Mouse (Mus musculus): ENCODE results near the gene Cacng1. TPM values are rescaled to one million over a fixed set of nuclear protein-coding genes. Genes with fewer than 3 reads are reported as not detected.

The Cacng1 gene
- polyA plus RNA-seq, 1 experiment from 2014 or later: 1.8 TPM

DNA sequence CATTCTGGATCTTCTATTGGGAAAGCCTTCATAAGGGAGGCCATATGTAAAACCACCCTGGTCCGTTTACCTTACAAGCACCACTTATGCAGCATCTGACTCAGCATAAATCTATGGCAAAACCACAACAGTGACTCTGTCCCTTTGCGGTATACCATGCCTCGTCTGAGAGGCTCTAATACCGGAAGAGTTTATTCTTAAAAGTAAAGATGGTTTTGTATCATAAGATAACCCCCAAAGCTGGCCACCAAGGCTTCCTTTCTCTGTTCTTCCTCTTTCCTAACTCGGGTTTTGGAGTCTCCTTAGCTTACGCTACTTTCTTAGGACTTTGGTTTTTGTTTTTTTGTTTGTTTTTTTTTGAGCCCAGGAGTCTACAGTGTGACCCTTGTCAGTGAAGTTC lies 23.0 kb downstream of the Cacng1 start:
- 90% methylated on average over 6 of the region's 6 CpGs for WGBS
- Histone ChIP-seq H3K36me3 (ENCODE audit: control insufficient read depth, insufficient read depth, low read length) (no peaks in the 10 kb centered on the region), H3K27me3 (ENCODE audit: control insufficient read depth, insufficient read depth, low read length) (no peaks in the 10 kb centered on the region), H3K27ac (ENCODE audit: low read depth, low read length) (no peak overlapping the region), H3K4me3 (ENCODE audit: low read depth, low read length) (no peak overlapping the region), H3K4me1 (ENCODE audit: control insufficient read depth, insufficient read depth, low read length) (no peaks in the 10 kb centered on the region), H3K9me3 (ENCODE audit: control insufficient read depth, low read length) (no peaks in the 10 kb centered on the region), H3K4me2 (ENCODE audit: low read depth) (no peak overlapping the region), H3K9ac (ENCODE audit: low read length) (no peak overlapping the region)
- no peak for ATAC-seq (ENCODE audit: insufficient read depth, low FRiP score, low TSS enrichment)
- no peak for DNase-seq (ENCODE audit: low spot score)

DNA sequence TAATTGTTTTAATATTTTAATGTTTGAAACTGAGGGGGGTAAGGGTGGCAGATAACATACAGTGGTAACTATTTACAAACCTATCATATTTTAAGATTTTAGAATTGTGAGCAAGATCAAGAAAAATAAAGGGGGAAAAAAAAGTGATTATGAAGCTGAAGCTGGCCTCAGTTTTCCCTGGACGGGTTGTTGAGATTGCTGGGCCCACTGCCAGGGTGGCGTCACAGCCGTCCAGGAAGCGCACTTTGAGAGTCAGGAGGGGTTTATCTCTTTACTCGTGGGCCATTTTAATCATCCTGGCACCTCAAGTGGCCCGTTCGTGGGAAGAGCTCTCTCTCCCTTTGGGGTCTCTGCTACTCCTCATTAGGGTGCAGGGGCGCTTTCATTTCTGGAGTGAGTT lies 24.8 kb downstream of the Cacng1 start:
- Histone ChIP-seq H3K4me2 (ENCODE audit: low read depth) (no peak overlapping the region), H3K9ac (ENCODE audit: low read length) (no peak overlapping the region), H3K36me3 (ENCODE audit: control insufficient read depth, insufficient read depth, low read length) (peaks cover under 1% of the 10 kb centered on the region; the same call in 1 of the 2 replicates), H3K27ac (ENCODE audit: low read depth, low read length) (no peak overlapping the region), H3K9me3 (ENCODE audit: control insufficient read depth, low read length) (no peaks in the 10 kb centered on the region), H3K4me1 (ENCODE audit: control insufficient read depth, insufficient read depth, low read length) (no peaks in the 10 kb centered on the region), H3K4me3 (ENCODE audit: low read depth, low read length) (no peak overlapping the region), H3K27me3 (ENCODE audit: control insufficient read depth, insufficient read depth, low read length) (no peaks in the 10 kb centered on the region)
- DNase-seq (ENCODE audit: low spot score) (no peak), ATAC-seq (ENCODE audit: insufficient read depth, low FRiP score, low TSS enrichment) (no peak)
- WGBS: 77% methylated on average over 8 of the region's 8 CpGs

DNA sequence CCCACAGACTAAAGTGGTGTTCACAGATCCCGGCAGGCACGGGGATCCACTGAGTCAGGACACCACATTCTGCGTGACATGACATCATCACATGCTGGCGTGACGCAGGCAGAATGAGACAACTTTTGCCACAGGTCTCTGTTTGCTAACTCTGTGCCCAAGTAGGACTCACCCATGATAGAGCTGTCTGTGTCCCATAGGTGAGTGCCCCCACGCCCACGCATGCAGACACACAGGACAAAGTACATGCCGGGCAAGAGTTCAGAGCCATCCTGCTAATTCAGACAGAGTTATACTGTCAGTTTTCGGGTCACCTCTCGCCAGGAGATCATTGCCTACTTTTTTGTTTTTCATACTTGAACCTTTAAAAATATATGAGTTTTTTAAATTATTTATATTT lies 27.8 kb downstream of the Cacng1 start:
- DNase-seq (ENCODE audit: low spot score) (no peak), ATAC-seq (ENCODE audit: insufficient read depth, low FRiP score, low TSS enrichment) (no peak)
- no peak overlapping the region for H3K9ac ChIP-seq (ENCODE audit: low read length)
- 95% methylated on average over 10 of the region's 10 CpGs for WGBS
- no peak overlapping the region for H3K4me3 ChIP-seq (ENCODE audit: low read depth, low read length)
- 0 out of 2 replicates have a peak, but pooled peaks cover 4% of the 10 kb centered on the region for H3K4me1 ChIP-seq (ENCODE audit: control insufficient read depth, insufficient read depth, low read length)
- no peaks in the 10 kb centered on the region for H3K9me3 ChIP-seq (ENCODE audit: control insufficient read depth, low read length)
- no peaks in the 10 kb centered on the region for H3K27me3 ChIP-seq (ENCODE audit: control insufficient read depth, insufficient read depth, low read length)
- no peak overlapping the region for H3K27ac ChIP-seq (ENCODE audit: low read depth, low read length)
- peaks cover 3% of the 10 kb centered on the region for H3K36me3 ChIP-seq (ENCODE audit: control insufficient read depth, insufficient read depth, low read length)
- no peak overlapping the region for H3K4me2 ChIP-seq (ENCODE audit: low read depth)

DNA sequence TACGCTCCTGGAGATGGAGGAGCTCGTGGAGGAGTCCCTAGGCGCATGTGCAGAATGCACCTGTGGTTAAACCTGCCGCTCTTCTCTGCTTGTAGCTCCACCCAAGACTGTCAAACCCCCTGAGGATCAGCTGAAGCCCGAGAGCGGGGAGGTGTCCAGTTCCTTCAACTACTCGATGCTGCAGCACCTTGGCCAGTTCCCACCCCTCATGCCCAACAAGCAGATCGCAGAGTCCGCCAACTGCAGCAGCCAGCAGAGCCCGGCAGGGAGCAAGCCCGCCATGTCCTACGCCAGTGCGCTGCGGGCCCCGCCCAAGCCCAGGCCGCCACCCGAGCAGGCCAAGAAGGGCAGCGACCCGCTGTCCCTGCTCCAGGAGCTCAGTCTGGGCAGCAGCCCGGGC lies 30.0 kb downstream of the Cacng1 start:
- peaks cover 3% of the 10 kb centered on the region for H3K36me3 ChIP-seq (ENCODE audit: control insufficient read depth, insufficient read depth, low read length)
- H3K9ac ChIP-seq (ENCODE audit: low read length): no peak overlapping the region
- H3K27ac ChIP-seq (ENCODE audit: low read depth, low read length): no peak overlapping the region
- no peak overlapping the region for H3K4me3 ChIP-seq (ENCODE audit: low read depth, low read length)
- 0 out of 2 replicates have a peak, but pooled peaks cover 10% of the 10 kb centered on the region for H3K4me1 ChIP-seq (ENCODE audit: control insufficient read depth, insufficient read depth, low read length)
- H3K9me3 ChIP-seq (ENCODE audit: control insufficient read depth, low read length): no peaks in the 10 kb centered on the region
- no peaks in the 10 kb centered on the region for H3K27me3 ChIP-seq (ENCODE audit: control insufficient read depth, insufficient read depth, low read length)
- DNase-seq (ENCODE audit: low spot score) (no peak), ATAC-seq (ENCODE audit: insufficient read depth, low FRiP score, low TSS enrichment) (no peak)
- 90% methylated on average over 19 of the region's 20 CpGs for WGBS
- no peak overlapping the region for H3K4me2 ChIP-seq (ENCODE audit: low read depth)

DNA sequence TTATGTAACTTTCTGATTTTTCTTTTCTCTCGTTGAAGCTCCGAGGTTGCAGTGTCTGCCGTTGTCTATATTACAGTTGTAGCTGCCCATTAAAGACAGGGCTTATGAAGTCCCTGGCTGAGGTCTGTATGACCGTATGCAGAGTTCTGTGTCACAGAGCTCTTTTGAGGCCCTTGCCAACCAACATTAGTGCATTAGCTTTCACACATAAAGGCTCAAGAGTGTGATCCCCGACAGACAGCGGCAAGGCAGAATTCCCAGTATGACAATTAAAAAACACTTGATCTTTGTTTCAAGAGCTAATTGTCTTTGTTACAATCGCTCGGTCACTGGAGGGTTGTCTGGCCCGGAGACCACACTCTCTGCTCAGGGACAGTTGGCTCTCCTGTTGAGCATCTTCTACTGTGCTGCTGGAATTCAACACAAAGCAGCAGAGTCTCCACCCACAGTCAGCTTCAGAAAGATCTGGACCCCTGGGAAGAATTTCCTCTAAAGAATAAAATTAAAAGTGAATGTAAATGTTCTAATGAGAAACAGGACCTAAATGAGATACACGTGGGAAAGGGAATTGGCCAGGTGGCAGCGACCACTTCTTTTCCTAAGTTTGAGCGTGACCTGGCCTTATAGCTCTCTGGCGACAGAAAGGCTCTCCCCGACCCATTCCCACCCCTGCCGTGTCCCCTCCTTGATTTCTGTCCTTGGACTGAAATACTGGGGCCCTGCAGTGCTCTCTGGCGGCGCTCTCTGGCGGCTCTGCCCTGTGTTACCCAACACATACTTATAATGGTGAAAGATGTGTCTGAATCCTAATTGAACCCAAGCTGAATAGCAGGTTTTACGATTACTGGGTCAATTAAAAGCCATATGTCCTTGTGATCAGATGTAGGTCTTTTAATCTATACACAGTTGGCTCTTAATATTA lies 32.5 kb downstream of the Cacng1 start:
- Histone ChIP-seq H3K4me2 (ENCODE audit: low read depth) (no peak overlapping the region), H3K9me3 (ENCODE audit: control insufficient read depth, low read length) (no peaks in the 10 kb centered on the region), H3K4me1 (ENCODE audit: control insufficient read depth, insufficient read depth, low read length) (0 out of 2 replicates have a peak, but pooled peaks cover 10% of the 10 kb centered on the region), H3K4me3 (ENCODE audit: low read depth, low read length) (no peak overlapping the region), H3K36me3 (ENCODE audit: control insufficient read depth, insufficient read depth, low read length) (peaks cover 3% of the 10 kb centered on the region), H3K27me3 (ENCODE audit: control insufficient read depth, insufficient read depth, low read length) (no peaks in the 10 kb centered on the region), H3K27ac (ENCODE audit: low read depth, low read length) (no peak overlapping the region), H3K9ac (ENCODE audit: low read length) (no peak overlapping the region)
- 69% methylated on average over 19 of the region's 19 CpGs for WGBS
- ATAC-seq (ENCODE audit: insufficient read depth, low FRiP score, low TSS enrichment): no peak
- DNase-seq (ENCODE audit: low spot score): no peak

DNA sequence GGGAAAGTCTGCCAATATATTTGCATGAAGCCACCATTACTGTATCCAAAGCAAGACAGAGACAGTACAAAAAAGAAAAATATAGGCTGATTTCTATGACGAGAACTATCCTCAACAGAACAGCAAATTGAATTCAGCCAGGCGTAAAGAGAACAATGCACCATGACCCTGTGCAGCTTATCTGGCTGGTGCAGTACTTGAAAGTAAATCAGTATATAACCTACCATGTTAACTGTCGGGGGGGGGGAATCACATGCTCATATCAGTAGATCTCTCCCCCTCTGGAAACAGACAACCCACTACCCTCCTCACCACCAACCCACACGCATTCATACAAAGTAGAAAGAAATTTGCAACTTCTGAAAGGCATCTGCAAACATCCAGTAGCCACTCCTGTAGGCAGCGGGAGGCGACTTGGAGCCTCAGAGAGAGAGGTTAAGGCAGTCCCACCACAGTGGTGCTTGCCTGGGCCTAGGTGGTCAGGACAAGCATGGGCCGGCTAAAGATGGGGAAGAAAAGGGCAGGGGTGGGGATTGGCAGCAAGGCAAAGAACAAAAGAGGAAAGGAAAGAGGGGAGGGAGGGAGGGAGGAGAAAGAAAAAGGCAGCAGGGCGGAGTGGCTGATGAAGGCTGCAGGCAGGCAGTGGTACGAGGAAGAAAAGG lies 33.5 kb downstream of the Cacng1 start:
- Histone ChIP-seq H3K27me3 (ENCODE audit: control insufficient read depth, insufficient read depth, low read length) (no peaks in the 10 kb centered on the region), H3K4me1 (ENCODE audit: control insufficient read depth, insufficient read depth, low read length) (0 out of 2 replicates have a peak, but pooled peaks cover 10% of the 10 kb centered on the region), H3K9ac (ENCODE audit: low read length) (no peak overlapping the region), H3K27ac (ENCODE audit: low read depth, low read length) (no peak overlapping the region), H3K4me2 (ENCODE audit: low read depth) (no peak overlapping the region), H3K4me3 (ENCODE audit: low read depth, low read length) (no peak overlapping the region), H3K36me3 (ENCODE audit: control insufficient read depth, insufficient read depth, low read length) (peaks cover 3% of the 10 kb centered on the region), H3K9me3 (ENCODE audit: control insufficient read depth, low read length) (no peaks in the 10 kb centered on the region)
- ATAC-seq (ENCODE audit: insufficient read depth, low FRiP score, low TSS enrichment) (no peak), DNase-seq (ENCODE audit: low spot score) (no peak)
- 53% methylated on average over 9 of the region's 9 CpGs for WGBS

DNA sequence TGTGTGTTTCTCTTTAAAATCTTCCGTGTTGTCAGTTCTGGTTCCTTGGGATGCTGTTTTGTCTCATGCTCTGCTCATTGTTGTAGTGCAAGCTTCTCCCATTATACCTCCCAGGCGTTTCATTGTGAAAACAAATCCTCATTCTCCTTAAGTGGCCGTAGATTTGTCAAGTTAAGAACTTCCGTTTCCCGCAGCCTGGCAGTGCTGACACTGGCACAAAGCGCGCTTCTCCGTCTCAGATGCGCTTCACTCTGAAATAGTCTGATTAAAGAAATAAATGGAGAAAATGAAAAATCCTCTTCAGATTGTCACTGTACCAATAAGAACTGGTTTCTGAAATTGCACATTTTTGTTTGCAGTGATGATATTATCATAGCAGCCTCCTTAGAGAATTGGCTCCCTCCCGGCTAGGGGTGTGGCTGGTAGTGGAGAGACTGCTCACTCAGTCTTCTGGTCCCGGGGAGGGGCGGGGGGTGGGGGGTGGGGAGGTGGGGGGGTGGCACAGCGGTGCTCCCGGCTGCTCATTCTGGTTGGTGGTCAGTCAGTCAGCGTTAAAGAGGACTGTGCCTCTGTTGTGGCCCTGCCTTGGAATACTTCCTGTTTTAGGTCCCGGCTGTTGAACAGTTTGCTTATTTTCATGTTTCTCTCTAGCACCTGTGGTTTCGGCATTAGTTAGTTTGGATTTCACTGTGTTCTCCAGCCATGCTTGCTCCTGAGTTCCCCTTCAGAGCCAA lies 39.9 kb downstream of the Cacng1 start:
- H3K4me2 ChIP-seq (ENCODE audit: low read depth): no peak overlapping the region
- H3K27me3 ChIP-seq (ENCODE audit: control insufficient read depth, insufficient read depth, low read length): no peaks in the 10 kb centered on the region
- H3K36me3 ChIP-seq (ENCODE audit: control insufficient read depth, insufficient read depth, low read length): peaks cover 3% of the 10 kb centered on the region; the same call in 1 of the 2 replicates
- H3K4me1 ChIP-seq (ENCODE audit: control insufficient read depth, insufficient read depth, low read length): no peaks in the 10 kb centered on the region; the same call in 1 of the 2 replicates
- no peak overlapping the region for H3K4me3 ChIP-seq (ENCODE audit: low read depth, low read length)
- H3K9ac ChIP-seq (ENCODE audit: low read length): no peak overlapping the region
- no peak overlapping the region for H3K27ac ChIP-seq (ENCODE audit: low read depth, low read length)
- WGBS: 67% methylated on average over 17 of the region's 17 CpGs
- ATAC-seq (ENCODE audit: insufficient read depth, low FRiP score, low TSS enrichment) (no peak), DNase-seq (ENCODE audit: low spot score) (no peak)
- no peaks in the 10 kb centered on the region for H3K9me3 ChIP-seq (ENCODE audit: control insufficient read depth, low read length)

DNA sequence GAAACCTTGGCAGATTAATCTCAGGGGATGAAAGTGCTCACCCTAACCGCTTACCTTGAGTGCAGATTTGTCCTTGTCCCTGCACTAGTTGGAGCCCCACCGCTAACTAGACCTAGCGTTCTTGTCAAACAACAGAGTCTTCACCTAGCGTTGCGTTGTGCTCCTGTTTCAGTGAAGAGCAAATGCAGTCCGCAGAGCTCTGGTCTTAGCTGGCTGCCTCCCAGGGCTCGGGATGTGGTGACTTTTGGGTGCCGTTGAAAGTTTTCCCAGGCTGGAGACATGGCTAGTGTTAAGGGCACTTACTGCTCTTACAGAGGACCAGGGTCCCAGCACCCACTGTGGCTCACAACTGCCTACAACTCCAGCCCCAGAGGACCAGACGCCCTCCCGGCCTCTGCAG lies 41.1 kb downstream of the Cacng1 start:
- no peak overlapping the region for H3K4me2 ChIP-seq (ENCODE audit: low read depth)
- no peaks in the 10 kb centered on the region for H3K9me3 ChIP-seq (ENCODE audit: control insufficient read depth, low read length)
- no peak overlapping the region for H3K4me3 ChIP-seq (ENCODE audit: low read depth, low read length)
- no peak overlapping the region for H3K27ac ChIP-seq (ENCODE audit: low read depth, low read length)
- no peaks in the 10 kb centered on the region for H3K27me3 ChIP-seq (ENCODE audit: control insufficient read depth, insufficient read depth, low read length)
- WGBS: 92% methylated on average over 10 of the region's 10 CpGs
- peaks cover 9% of the 10 kb centered on the region; the same call in 1 of the 2 replicates for H3K36me3 ChIP-seq (ENCODE audit: control insufficient read depth, insufficient read depth, low read length)
- DNase-seq (ENCODE audit: low spot score): no peak
- no peaks in the 10 kb centered on the region; the same call in 1 of the 2 replicates for H3K4me1 ChIP-seq (ENCODE audit: control insufficient read depth, insufficient read depth, low read length)
- no peak overlapping the region for H3K9ac ChIP-seq (ENCODE audit: low read length)
- ATAC-seq (ENCODE audit: insufficient read depth, low FRiP score, low TSS enrichment): no peak
